Mouse (Mus musculus): ENCODE measurements around the gene Ube2j2. TPM values are rescaled to one million over a fixed set of nuclear protein-coding genes. Genes with fewer than 3 reads are reported as not detected.
A peak's percentile ranks its signal among the peaks of the same experiment; 100 is the strongest.

Gene Ube2j2
- 100 to 1,000 TPM in 1 of 2 experiments, 10 to 100 TPM in 1; 96.0 to 101 TPM for total RNA-seq (2021)

DNA sequence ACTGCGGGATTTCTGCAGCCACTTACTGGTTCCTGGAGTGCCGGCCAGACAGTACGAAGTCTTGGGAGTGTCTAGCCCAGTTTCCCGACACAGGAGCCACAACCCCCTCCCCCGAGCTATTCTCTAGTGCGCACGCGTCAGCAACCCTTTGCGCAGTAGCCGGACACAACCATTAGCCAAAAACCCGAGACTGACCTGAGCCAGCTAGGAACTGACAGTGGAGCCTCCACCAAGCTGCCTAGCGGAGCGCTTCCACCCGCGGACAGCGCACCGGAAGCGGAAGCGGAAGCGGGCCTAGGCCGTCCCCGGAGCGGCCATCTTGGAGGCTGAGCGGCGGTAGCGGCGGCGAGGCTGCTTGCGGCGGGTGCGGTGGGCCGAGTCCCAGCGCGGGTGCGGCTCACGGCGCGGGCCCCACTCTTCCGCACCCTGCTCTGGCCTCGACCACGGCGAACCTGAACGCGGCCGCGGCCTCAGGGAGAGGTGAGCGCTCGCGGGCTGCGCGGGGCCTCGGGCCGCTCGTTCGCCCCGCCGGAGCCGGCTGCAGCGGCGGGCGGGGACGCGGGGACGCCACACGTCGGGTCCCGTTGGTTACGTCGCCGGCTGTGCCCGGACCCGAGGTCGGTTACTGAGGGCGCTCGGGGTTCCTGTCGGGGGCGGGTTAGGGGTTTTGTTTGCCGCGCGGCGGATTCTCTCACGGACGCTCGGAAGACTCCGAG lies at the start of gene Ube2j2:
Gene Ube2j2, plus strand, starts transcription at position 298 of the 716 bp plus-strand sequence.
- intact Hi-C loops (cut with DNase I): no loop called here
- peak; percentile 95 for DNase-seq

DNA sequence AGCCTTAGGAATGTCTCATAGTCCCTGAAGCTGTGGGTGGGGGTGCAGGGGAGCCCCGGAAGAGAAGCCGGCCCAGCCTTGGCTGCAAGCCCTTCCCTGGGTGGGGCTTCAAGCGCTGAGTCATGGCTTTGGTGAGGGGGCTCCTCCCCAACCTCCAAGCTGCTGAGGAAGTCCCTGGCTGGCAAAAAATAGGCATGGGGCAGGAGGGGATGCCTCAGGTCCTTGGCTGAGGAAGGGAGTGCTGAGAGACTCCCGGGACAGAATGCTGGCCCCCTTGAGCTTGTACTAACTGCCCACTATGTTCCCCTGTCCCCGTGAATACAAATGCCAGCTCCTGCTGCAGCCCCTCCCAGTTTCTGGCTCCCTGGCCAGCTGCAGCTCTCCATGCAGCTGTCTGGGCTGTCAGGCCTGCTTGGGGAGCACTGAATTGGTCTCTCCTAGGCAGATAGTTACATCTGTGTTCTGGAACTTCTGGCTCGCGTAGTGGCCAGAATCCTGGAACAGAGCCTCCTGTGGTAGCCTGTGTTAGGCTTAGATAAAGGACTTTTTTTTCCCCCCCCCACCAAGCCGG lies 49.2 kb upstream of the Ube2j2 start:
- intact Hi-C loops (cut with DNase I): loop anchor here (5.0 kb wide), 1 partner anchor 53 kb away; no protein-coding TSS in a partner anchor
- DNase-seq: peak; percentile 46

DNA sequence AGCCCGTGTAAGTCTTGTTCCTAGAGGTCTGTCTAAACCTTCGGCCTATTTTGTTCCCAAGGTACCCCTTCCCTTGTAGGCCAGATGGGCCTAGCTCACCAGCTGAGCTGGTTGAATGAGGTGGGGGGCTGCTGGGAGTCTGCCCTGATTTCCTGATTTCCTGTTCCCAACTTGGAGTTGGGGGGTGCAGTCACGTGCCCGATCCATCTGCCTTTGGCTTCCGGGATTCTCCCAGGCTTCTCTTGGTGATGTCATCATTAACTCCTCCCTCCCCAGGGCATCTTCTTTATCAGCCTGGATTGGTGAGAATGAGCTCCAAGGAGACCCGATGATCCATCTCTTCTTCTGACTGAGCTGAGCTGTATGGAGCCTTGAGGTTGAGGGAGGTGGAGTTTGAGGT lies 48.4 kb upstream of the Ube2j2 start:
- peak; percentile 67 for DNase-seq
- intact Hi-C loops (cut with DNase I): no loop called here

DNA sequence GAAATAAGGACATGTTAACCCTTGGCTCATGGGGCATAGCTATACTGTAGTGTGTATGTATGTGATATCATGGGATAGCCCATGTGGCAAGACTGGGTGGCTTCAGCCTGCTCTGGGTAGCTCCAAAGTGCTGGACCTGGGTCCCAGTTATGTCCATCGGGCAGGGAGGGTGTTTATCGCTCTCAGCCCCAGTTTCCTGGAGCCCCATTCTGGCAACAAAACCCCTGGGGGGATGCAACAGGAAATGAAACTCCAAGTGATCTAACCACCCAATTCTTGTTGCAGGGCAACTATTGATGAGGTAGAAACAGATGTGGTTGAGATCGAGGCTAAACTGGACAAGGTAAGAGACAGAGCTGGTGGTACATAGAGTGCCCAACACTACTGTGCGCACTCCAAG lies 47.8 kb upstream of the Ube2j2 start:
- intact Hi-C loops (cut with DNase I): no loop called here
- no peak for DNase-seq

DNA sequence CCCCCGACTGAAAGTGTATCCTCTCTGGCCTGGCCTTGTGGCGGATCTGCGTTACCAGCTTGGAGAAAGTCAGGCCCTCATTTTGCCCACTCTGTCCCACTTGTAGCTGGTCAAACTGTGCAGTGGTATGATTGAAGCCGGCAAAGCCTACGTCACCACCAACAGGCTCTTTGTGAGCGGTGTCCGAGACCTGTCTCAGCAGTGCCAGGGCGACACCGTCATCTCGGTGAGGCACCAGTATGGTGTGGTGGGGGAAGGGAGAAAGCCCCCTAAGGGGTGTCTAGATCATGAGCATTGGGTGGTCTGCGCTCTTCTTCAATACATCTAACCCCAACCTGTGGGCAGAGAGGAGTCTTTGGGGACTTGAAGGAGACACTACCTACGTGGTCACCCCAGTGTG lies 47.2 kb upstream of the Ube2j2 start:
- DNase-seq: no peak
- intact Hi-C loops (cut with DNase I): no loop called here

DNA sequence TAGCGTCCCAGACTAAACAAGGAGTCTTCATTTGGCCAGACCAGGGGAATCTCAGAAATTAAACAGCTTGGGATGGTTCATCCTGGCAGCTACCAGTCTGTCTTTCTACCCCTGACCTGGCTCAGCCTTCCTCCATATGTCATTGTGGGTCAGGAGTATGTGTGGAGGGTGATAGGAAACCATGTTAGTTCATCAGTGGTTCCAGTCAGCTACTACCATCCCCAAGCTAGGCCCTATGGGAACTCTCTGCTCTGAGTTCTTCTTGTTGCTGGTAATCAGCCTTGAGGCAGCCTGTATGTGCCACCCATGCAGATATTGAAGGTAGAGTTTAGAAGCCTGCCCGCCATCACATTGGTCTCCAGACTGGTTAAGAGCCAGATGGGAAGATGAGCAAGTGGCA lies 45.3 kb upstream of the Ube2j2 start:
- intact Hi-C loops (cut with DNase I): no loop called here
- no peak for DNase-seq

DNA sequence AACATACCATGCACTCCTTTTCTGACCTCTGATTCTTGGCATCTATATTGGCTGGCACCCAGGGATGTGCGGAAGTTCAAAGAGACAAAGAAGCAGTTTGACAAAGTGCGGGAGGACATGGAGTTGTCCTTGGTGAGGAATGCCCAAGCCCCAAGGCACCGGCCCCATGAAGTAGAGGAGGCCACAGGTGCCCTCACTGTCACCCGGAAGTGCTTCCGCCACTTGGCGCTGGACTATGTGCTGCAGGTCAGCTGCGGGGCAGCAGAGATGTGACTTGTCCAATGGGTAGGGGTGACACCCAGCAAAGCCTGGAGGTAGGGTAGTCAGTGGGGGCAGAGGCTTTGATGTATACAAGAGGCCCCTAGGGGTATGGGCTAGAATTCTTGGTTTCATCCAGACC lies 44.3 kb upstream of the Ube2j2 start:
- DNase-seq: no peak
- intact Hi-C loops (cut with DNase I): no loop called here

DNA sequence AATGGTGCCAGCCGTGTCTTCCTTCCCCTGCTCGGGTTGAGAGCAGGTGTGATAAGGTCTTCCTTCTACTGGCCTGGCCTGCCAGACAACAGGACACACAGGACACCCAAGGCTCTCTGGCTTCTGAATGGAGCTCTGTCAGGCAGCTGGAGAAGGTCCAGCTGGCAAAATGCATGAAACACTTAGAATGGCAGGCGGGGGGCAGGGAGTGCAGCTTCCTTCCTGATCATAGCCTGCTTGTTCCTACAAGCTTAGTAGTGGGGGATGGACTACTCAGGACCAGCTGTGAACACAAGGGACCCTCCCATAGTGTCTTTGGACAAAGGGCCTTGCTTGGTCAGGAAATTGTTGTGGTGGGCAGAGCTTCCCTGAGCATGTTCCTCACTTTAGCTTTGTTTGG lies 42.4 kb upstream of the Ube2j2 start:
- intact Hi-C loops (cut with DNase I): no loop called here
- peak; percentile 49 for DNase-seq

DNA sequence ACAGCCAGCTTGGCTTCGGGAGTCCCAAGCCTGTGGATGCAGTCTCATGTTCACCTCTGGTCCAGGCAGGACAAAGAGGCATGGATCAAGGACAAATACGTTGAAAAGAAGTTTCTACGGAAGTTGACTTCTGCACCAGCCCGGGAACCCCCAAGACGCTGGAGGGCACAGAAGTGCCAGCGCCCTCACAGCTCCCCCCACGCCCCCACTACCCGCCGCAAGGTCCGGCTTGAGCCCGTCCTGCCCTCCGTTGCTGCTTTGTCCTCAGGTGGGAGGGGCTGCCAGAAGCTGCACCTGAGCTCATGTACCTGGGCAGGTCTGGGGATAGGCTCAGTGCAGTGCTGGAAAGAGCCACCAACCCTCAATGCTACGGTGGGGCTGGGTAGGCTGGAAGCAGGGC lies 40.4 kb upstream of the Ube2j2 start:
- intact Hi-C loops (cut with DNase I): no loop called here

DNA sequence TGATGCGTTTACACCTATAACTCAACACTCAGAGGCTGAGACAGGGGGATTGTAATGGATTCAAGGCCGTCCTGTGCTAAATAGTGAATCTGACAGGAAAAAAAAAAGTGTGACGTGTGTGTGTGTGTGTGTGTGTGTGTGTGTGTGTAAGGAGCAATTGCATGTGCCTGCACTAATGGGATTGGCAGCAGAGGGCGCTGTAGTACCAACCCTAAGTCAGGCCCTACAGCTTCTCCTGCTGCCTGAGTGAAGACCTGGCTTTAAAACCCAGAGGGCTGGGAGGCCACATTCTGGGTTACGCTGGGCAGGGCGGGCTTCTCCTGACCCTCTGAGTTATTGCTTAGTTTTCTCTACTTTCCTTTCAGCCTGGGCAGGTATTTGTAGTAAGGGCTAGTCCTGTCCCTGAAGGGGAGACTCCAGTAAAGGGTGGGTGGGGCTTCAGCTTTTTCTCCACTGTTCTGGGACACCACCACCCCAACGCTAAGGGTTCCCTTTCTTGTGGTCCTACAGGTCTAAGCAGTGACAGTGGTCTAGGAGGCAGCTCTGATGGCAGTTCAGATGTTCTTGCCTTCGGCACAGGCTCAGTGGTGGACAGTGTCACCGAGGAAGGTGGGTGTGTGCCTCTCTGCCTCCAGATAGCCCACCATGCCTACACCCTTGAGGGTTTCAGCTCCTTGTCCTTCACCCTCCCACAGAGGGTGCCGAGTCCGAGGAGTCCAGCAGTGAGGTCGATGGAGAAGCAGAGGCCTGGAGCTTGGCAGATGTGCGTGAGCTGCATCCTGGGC lies 39.1 kb upstream of the Ube2j2 start:
- intact Hi-C loops (cut with DNase I): no loop called here
- DNase-seq: peak; percentile 48

More for the DNA sequence above, 40.4 kb upstream of the Ube2j2 start:
- no peak for DNase-seq

DNA sequence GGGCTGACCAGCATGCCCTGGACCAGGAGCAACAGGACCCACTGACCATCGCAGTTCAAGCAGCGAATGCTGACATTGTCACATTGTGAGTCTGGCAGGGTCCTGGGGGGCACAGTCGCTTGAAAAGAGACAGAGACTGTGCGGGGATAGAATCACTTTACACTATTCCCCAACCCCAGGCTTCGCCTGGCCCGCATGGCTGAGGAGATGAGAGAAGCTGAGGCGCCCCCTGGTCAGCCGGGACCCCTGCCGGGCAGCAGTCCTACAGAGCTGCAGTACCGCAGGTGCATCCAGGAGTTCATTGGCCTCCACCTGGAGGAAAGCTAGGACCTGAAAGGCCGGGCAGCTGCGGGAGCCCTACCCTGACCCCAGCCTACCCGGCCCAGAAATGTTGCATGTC lies 38.0 kb upstream of the Ube2j2 start:
- no peak for DNase-seq
- intact Hi-C loops (cut with DNase I): no loop called here

DNA sequence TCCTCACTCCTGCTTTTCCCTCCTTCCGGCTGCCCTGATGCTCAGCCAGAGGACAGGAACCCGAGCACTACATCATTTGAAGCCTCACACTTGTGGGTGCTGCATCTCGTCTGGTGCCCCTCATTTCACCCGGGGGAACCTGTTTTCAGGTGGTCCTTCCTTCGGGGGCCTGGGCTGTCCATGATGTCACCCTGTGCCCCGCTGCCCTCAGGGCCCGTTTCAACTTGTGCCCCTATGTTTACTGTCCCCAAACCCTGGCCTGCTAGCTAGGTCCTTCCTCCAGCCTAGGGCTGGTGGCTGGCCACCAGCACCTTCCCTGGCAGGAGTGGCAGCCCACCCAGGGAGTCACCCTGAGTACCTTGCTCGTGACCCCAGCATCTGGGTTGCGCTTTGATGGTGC lies 37.5 kb upstream of the Ube2j2 start:
- intact Hi-C loops (cut with DNase I): no loop called here
- no peak for DNase-seq

DNA sequence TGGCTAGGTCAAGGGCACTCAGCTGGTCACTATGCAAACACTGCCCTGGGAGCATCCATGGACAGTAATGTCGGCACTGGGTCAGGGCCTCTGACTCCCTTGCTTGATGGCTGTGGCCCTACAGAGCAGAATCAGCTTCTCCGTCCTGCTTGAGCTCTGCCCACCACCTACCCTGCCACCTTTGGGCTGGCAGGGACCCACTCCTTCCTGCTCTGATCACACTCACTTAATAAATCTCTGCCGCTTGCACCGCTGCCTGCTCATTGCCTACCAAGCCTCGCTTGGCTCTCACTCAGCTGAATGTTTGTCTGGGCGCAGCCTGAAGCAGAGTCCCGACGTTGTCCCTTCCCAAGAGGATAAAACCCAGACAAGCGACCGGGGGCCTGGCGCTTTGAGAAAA lies 36.6 kb upstream of the Ube2j2 start:
- intact Hi-C loops (cut with DNase I): no loop called here
- DNase-seq: no peak

DNA sequence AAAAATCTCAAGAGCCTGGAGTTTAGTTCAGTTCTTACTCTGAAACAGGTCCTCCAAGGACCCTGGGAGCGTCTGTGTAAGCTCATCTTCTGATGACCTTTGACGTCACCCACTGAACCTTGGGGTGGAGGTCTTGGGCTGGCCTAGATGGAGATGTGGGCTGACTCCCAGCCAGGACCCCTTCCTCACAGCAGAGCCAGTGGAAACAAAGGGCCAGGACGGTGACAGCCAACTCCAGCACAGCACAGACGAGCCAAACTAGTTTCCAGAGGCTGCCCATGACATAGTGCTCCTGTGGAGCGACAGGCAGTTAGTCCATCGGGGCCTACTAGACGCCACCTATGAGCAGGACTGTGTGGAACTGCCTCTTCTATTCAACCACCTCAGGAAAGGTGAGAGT lies 35.4 kb upstream of the Ube2j2 start:
- DNase-seq: no peak
- intact Hi-C loops (cut with DNase I): no loop called here

DNA sequence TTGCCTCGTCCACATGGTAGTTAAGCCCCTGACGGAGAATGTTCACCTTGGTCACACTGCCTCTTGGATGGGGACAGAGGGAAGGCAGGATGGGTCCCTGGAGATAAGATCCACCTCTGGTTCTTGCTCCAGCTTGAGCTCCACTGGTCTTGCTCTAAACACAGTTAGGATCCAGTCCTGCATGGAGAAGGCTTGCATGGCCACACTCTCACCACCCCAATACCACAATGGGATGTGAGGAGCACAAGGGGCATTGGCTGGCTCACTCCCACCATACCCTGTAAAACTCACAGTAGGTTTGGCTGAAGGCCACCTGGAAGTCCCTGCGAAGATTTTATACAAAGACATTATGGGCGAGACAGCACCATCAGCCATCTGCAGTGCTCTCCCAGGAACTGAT lies 34.9 kb upstream of the Ube2j2 start:
- DNase-seq: no peak
- intact Hi-C loops (cut with DNase I): no loop called here

DNA sequence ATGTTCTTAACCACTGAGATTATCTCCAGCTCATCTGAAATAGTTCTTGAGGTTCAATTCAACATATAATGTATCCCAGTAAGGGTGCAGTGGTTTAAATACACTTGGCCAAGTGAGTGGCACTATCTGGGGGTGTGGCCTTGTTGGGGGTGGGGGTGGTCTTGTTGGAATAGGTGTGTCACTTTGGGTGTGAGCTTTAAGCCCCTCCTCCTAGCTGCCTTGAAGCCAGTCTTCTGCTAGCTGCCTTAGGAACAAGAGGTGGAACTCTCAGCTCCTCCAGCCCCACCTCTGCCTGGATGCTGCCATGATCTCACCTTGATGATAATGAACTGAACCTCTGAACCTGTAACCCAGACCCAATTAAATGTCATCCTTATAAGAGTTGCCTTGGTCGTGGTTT lies 11.6 kb upstream of the Ube2j2 start:
- intact Hi-C loops (cut with DNase I): no loop called here
- DNase-seq: no peak

DNA sequence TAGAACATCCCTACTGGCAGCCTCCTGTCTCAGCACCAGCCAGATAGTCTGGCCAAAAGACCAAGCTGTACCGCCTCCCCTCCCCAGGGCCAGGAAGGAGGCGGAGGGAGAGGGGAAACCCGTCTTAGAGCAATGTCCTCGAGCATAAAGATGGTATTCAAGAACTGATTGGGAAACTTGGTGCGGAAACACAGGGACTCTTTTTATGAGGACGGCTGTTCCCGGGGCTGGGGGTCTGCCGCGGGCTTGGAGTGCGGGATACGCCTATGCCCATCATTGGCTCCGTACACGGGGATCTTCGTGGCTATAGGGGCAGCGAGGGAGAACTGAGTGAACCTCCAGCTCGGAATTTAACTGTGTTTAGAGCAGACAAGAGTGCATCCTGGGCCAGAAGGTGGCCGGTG lies 580 bp upstream of the Ube2j2 start:
- peak; percentile 53 for DNase-seq
- intact Hi-C loops (cut with DNase I): no loop called here

DNA sequence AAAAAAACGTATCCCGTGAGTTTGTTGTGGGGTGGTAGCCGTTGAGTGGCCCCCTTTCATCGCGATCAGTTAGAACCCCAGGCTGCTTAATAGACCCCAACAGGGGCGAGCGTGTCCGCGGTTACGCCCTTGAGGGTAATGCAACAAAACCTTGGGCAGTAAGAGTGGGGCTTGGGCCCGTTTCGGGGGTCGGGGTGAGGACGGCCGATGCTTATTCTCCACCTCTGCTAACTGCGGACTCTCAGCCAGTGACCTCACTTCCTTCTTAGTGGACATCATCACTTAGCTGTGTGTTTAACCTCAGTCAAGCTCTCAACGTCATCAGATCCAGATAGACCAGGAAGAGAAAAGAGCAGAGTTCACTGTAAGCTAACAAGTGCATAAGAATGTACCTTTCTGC lies 640 bp downstream of the Ube2j2 start:
- intact Hi-C loops (cut with DNase I): no loop called here
- DNase-seq: no peak

DNA sequence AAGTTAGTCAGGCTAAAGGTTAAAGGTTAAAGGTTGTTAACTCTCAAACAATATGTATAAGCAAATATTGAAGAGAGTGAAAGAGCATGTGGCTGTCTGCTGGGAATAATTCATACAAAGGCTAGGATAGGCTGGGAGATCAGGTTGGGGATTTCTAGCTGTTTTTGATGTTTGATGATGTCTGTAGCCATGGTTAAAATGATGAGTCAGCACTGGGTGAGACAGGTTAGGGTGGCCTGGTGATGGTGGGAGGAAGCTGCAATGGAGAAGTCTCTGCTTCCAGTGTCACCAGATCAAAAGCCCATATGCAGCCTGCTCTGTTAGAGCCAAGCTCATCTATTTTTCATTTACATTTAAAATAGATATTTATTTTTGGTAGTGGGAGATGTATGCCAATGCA lies 3.5 kb downstream of the Ube2j2 start:
- DNase-seq: no peak
- intact Hi-C loops (cut with DNase I): loop anchor here (5.0 kb wide), 1 partner anchor 55 kb away; the partner anchor contains the start of genes Acap3 and Pusl1

DNA sequence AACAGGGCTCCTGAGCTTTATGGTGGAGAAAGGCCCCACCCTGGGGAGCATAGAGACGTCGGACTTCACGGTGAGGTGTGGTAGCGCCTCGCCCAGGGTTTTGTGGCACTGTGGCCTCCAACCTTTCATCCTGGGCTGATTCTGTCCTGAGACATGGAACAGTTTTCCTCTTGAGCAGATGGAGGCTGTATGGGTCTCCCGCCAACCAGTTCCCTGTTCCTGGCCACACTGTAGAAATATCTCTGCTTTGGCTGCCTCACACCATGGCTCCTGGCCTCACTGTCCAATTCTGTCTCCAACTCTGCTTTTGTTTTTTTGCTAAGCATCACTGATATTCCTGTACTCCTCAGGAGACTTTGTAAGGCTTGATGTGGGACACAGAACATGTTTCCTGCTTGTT lies 11.9 kb downstream of the Ube2j2 start:
- intact Hi-C loops (cut with DNase I): no loop called here
- no peak for DNase-seq

DNA sequence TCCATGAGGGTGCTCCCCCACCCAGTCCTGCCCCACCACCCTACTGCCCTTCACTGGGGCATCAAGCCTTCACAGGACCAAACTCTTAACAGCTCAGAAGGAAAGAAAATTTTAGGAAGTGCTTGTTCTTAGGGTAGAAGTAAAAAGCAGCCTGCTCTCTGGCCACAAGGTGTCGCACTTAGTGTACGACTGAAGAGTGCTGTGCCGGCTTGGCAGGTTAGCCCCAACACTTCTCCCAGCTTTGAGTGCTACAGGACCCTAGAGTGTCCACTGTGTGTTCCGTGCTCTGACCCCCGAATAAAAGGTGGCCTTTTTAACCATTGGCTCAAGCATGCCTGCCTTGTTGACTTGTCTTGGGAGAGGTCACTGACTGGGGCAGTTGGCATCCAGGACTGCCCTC lies 15.6 kb downstream of the Ube2j2 start:
- intact Hi-C loops (cut with DNase I): no loop called here
- DNase-seq: peak; percentile 79
